Mouse (Mus musculus): Measurements from ENCODE around the gene Pomgnt2. TPM values are rescaled to one million over a fixed set of nuclear protein-coding genes. Genes with fewer than 3 reads are reported as not detected.
A peak's percentile ranks its signal among the peaks of the same experiment; 100 is the strongest.

Pomgnt2 gene
- total and polyA plus RNA-seq, 3 experiments, result not detected

DNA sequence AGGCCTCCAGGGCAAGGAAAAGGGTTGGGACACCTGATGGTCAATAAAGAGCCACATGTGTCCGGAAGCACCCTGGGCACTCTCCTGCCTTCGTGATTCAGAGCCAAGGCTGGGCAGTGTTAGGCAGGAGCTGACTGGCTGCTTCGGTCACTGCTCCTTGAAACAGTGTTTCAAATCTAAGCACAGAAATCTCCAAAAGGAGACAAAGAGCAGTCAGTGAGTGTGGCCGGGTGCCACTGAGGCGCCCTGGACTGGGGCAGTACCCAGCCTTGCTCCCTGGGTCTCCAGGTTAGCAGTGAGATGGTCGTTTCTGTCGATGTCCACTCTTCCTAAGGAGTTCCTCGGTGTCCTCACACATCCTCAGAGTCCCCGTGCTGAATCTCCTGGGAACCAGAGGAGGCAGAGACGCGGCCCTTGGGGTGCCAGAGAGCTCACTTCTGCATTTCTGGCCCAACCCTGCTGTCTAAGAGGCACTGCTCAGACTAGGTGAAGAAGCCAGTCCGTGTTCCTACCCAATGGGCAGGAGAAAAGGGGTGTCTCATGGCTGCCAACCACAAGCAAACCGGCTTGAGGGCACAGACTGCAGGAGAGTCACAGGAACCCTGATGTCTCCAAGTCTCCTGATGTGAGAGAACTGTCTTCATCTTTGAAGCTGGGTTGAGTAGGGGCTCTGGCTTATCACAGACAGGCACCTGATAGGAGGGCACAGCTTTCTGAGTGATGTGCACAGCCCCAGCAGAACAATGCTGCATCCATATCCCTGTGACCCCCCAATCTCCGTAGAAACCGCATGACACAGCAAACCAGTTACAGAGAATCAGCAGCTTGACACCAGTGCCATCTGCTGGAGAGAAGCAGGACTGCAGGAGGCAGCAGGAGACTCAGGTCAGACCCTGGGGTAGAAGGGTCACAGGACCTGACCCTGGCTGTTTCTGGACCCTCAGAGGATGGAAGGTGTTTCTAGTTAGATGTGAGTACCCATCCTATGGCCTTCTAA is 12.1 kb downstream of the Pomgnt2 start:
- no peaks in the 10 kb centered on the region for H3K79me2 ChIP-seq (replicated peaks; ENCODE audit: control insufficient read depth, extremely low read depth, insufficient read depth, poor library complexity, severe bottlenecking)
- H3K27ac ChIP-seq (ENCODE audit: insufficient read depth, low read depth), result no peak overlapping the region
- H3K9ac ChIP-seq (ENCODE audit: insufficient read depth, low read depth), result no peak overlapping the region
- no peaks in the 10 kb centered on the region for H3K36me3 ChIP-seq (replicated peaks in 1 of 2; ENCODE audit: control insufficient read depth in 1 of 2, insufficient read depth in 1 of 2, low read length in 1 of 2)
- no peak for TF ChIP-seq UBTF (IDR thresholded peaks at IDR 0.05; ENCODE audit: low read depth, low read length)
- TF ChIP-seq E2F4 (IDR thresholded peaks at IDR 0.05; ENCODE audit: insufficient replicate concordance, low read depth, low read length), result no peak
- peak; percentile 98 to 99 for TF ChIP-seq CTCF (conservative IDR thresholded peaks at IDR 0.05 in 1 of 2, IDR thresholded peaks at IDR 0.05 in 1 of 2; ENCODE audit: low read depth in 2 of 2, low read length in 2 of 2)
- no peak for TF ChIP-seq MEF2A (IDR thresholded peaks at IDR 0.05; ENCODE audit: borderline replicate concordance, low read depth, low read length)
- no peak; the same call in none of the 2 replicates for TF ChIP-seq RAD21 (IDR thresholded peaks at IDR 0.05; ENCODE audit: low read depth, low read length)
- TF ChIP-seq ZC3H11A (IDR thresholded peaks at IDR 0.05; ENCODE audit: low read depth, low read length), result peak; percentile 88
- TF ChIP-seq SMC3 (IDR thresholded peaks at IDR 0.05; ENCODE audit: low read depth, low read length), result peak; percentile 97
- TF ChIP-seq BHLHE40 (IDR thresholded peaks at IDR 0.05; ENCODE audit: low read depth, low read length), result peak; percentile 11; the same call in 1 of the 2 replicates
- TF ChIP-seq NRF1 (IDR thresholded peaks at IDR 0.05; ENCODE audit: low read depth, low read length), result no peak
- TF ChIP-seq TBP (conservative IDR thresholded peaks at IDR 0.05; ENCODE audit: low read depth, low read length), result no peak
- TF ChIP-seq GABPA (IDR thresholded peaks at IDR 0.05; ENCODE audit: insufficient replicate concordance, low read depth, low read length), result no peak
- peak; percentile 95 for TF ChIP-seq MAFK (IDR thresholded peaks at IDR 0.05; ENCODE audit: insufficient replicate concordance, low read length)
- no peak for TF ChIP-seq HCFC1 (IDR thresholded peaks at IDR 0.05; ENCODE audit: low read depth, low read length)
- TF ChIP-seq MYC (IDR thresholded peaks at IDR 0.05; ENCODE audit: low read depth, low read length), result no peak
- TF ChIP-seq NELFE (IDR thresholded peaks at IDR 0.05; ENCODE audit: low read depth, low read length), result peak; percentile 55; the same call in 1 of the 2 replicates
- TF ChIP-seq CHD1 (IDR thresholded peaks at IDR 0.05; ENCODE audit: low read depth, low read length), result no peak
- TF ChIP-seq MXI1 (IDR thresholded peaks at IDR 0.05; ENCODE audit: low read depth, low read length), result peak; percentile 49
- TF ChIP-seq KAT2A (IDR thresholded peaks at IDR 0.05; ENCODE audit: insufficient replicate concordance, low read length), result no peak
- TF ChIP-seq JUND (conservative IDR thresholded peaks at IDR 0.05; ENCODE audit: low read depth, low read length), result no peak
- no peak for TF ChIP-seq ETS1 (conservative IDR thresholded peaks at IDR 0.05; ENCODE audit: low read depth, low read length)
- TF ChIP-seq USF1 (IDR thresholded peaks at IDR 0.05; ENCODE audit: low read depth, low read length), result no peak
- no peak for TF ChIP-seq POLR2AphosphoS2 (IDR thresholded peaks at IDR 0.05; ENCODE audit: low read depth, low read length)
- TF ChIP-seq EP300 (IDR thresholded peaks at IDR 0.05; ENCODE audit: low read length), result no peak
- TF ChIP-seq PAX5 (IDR thresholded peaks at IDR 0.05; ENCODE audit: low read length), result no peak
- TF ChIP-seq MAX (IDR thresholded peaks at IDR 0.05; ENCODE audit: low read length), result no peak; the same call in 1 of the 2 replicates
- TF ChIP-seq ZMIZ1 (IDR thresholded peaks at IDR 0.05; ENCODE audit: low read depth, low read length), result no peak
- no peak for TF ChIP-seq TCF12 (IDR thresholded peaks at IDR 0.05; ENCODE audit: low read depth, low read length)
- TF ChIP-seq RCOR1 (conservative IDR thresholded peaks at IDR 0.05; ENCODE audit: low read depth, low read length), result no peak
- TF ChIP-seq POLR2A (IDR thresholded peaks at IDR 0.05; ENCODE audit: low read depth, low read length), result no peak
- TF ChIP-seq IRF4 (IDR thresholded peaks at IDR 0.05; ENCODE audit: low read depth, low read length), result 0 out of 2 replicates have a peak, but pooled peaks have one; percentile 29
- TF ChIP-seq ELF1 (IDR thresholded peaks at IDR 0.05; ENCODE audit: low read depth, low read length), result no peak
- 0 out of 2 replicates have a peak, but pooled peaks have one; percentile 30 for TF ChIP-seq SIN3A (IDR thresholded peaks at IDR 0.05; ENCODE audit: low read length)
- no peak for TF ChIP-seq MAZ (IDR thresholded peaks at IDR 0.05; ENCODE audit: low read depth, low read length)
- no peak for TF ChIP-seq ZNF384 (IDR thresholded peaks at IDR 0.05; ENCODE audit: low read depth, low read length)
- TF ChIP-seq ZKSCAN1 (IDR thresholded peaks at IDR 0.05; ENCODE audit: borderline replicate concordance, low read depth, low read length), result no peak
- no peak for TF ChIP-seq JUN (IDR thresholded peaks at IDR 0.05; ENCODE audit: insufficient read depth, low read depth, low read length)
- TF ChIP-seq CHD2 (IDR thresholded peaks at IDR 0.05; ENCODE audit: low read length), result no peak
- TF ChIP-seq USF2 (conservative IDR thresholded peaks at IDR 0.05; ENCODE audit: low read depth, low read length), result no peak
- peaks cover 6% of the 10 kb centered on the region for H3K27me3 ChIP-seq (replicated peaks)
- peaks cover 17 to 42% of the 10 kb centered on the region in 2 experiments for H3K4me1 ChIP-seq (ENCODE audit: control insufficient read depth in 1 of 2, insufficient read depth in 2 of 2)
- in situ Hi-C loops (cut with MboI; ENCODE audit: low pct_ligation_motif_present, low pct_unique_long_range_greater_than_20kb, low sequenced_read_pairs) (loop anchor here (5.0 to 25.0 kb wide), 4 partner anchors 37 to 497 kb away; partner anchors contain the start of gene Cck), dilution Hi-C loops (cut with MboI; ENCODE audit: extremely low pct_ligation_motif_present, extremely low pct_unique_long_range_greater_than_20kb, low sequenced_read_pairs) (no loop called here)
- peak; percentile 73 for DNase-seq (ENCODE audit: extremely low read depth)
- H3K9me3 ChIP-seq (replicated peaks; ENCODE audit: low read length), result no peaks in the 10 kb centered on the region
- peak overlapping the region; percentile 32; the same call in 1 of the 2 replicates for H3K4me2 ChIP-seq (ENCODE audit: insufficient read depth, low read depth, poor library complexity, severe bottlenecking)
- no peak overlapping the region for H3K4me3 ChIP-seq (replicated peaks in 1 of 3; ENCODE audit: low read depth in 2 of 3, low read length in 2 of 3, poor library complexity in 1 of 3)

Data from CH12.LX (cell line).